Mouse (Mus musculus) common myeloid progenitor, adult 5-6 weeks (primary cell): Measurements from ENCODE around the gene Sostdc1. TPM values are rescaled to one million over a fixed set of nuclear protein-coding genes. Genes with fewer than 3 reads are reported as not detected.
A peak's percentile ranks its signal among the peaks of the same experiment; 100 is the strongest.

ENCODE experiments used
- ATAC-seq: replicated peaks from 2 replicates; pipeline ENCODE4 v1.8.0; 2016; ENCODE audit warnings: low read depth, mild to moderate bottlenecking, moderate TSS enrichment, inconsistent platforms; ENCODE audit not compliant: poor library complexity, severe bottlenecking
- total RNA-seq: library from RNA; stranded (forward); fragments of 200-1000, 187-1606 nt; gene quantifications from 2 replicates; pipeline ENCODE4 v1.2.3, GENCODE M21; 2017

Sostdc1 gene
- total RNA-seq = not detected in 2 replicates

DNA sequence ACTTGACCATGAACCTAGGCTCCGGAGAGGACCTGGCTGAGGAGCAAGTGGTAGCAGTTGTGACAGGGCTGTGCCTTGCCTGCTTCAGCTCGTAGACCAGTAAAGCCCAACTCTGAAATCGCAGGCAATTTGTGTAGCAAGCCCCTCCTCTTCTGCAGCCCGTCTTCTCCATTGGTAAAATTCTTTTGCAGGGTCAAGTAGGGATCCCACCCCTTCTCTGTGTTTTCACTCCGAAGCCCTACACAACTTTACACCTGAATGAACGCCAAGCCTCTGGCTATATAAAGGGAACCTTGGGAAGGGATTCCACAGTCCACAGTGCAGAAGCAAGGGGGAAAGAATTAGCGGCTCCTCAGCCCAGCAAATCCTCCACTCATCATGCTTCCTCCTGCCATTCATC is at the start of gene Sostdc1:
Sostdc1 (plus strand) TSS at position 224 of the 400 bp plus-strand sequence.
- ATAC-seq = no peak

DNA sequence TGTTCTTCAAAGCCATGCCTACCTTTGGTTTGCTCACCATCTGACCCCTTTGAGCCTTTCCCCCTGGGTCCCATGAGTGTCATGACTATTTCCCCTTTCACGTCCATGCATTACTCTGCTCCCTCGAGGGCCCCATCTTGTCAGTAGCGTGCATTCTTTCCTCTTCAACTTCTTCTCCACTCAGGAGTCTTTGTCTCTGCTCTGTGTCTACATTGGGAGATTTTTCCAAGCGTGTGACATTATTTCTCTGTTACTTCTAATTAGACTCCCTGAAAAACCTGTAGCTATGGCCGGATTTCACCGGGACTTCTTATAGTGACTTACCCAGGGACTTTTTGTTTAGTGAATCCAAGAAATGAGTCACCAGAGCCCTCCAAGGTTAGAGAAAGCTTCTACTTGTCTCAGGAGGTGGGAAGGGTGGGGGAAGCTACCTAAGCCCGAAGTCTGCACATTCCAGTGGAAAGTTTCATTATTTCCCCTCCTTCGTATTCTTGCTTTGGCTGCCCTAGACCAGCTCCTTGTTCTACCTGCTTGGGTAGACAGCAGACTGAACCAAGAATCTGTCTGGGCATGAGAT is 46.2 kb upstream of the Sostdc1 start:
- ATAC-seq = no peak

DNA sequence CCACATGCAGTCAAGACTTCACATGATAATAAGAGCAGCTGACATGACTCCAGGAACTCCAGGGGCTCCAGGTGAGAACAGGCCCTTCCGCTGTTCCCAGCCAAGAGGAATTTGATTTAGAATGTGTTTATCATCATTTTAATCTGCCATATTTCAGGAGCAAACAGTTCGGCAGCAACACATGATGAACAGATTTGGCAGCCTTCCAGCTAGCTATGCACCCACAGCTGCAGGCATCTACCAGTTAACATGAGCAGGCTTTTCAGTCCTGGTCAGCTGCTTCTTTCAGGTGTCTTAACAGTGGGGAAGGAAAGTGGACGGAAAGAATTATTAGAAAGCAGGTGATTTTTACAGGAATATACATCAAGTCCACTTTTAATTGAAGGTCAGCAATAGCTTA is 39.1 kb upstream of the Sostdc1 start:
- no peak for ATAC-seq

- ATAC-seq = no peak
Measured at GRCm38 (mm10) chr12:36289634-36290033, 24.3 kb upstream of the Sostdc1 start.

DNA sequence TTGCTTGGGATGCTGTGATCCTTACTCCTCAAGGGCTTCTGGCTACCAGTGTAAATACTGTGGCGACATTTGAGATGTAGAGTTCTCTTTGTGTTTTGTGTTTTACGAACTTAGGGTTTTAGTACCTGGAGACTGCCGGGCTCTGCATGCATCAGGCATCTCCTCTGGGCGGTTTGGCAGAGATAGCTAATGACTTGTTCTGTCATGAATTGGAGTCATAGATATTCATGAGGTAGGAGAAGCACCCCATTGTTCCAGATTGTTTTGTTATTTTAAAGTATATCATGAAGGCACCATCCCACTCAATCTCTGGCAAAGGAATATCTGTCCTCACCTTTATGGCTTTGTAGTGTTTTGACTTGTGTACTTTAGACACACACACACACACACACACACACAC is 23.5 kb upstream of the Sostdc1 start:
- no peak for ATAC-seq

- no peak for ATAC-seq
Measured at GRCm38 (mm10) chr12:36291346-36291745, 22.6 kb upstream of the Sostdc1 start.

- no peak for ATAC-seq
Measured at GRCm38 (mm10) chr12:36302326-36302725, 11.6 kb upstream of the Sostdc1 start.

DNA sequence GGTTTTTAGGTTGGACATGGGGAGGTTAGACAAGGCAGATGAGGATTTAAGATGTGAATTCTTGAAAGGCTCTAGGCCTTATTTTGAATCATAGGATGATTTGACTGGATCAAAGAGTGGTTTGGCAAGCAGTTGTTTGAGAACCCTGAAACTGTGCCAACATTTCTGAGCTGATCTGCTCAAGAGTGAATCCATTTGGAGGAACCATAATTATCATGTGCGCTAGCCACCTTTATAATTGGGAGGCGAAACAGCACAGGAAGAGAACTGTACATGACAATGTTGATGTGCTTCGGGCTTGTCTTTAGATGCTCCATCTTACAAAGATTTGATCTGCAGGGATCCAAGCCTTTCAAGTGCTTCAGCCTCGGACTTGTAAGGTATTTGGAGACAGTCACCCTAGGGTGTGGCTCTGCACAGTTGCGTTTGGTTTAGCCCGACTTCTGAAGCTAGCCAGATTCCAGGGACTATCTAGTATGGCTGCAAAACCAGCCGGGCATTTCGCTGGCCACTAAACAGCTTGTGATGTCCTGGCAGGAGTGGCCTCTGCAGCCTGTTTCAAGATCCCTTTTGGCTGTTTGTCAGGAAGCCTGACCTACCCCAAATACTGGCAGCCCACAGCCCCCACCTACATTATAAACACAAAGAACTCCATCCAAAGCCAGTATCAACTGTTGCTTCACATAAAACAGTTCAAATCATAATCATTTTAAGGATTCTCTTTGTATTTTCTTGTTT is 10.9 kb upstream of the Sostdc1 start:
- ATAC-seq = no peak

DNA sequence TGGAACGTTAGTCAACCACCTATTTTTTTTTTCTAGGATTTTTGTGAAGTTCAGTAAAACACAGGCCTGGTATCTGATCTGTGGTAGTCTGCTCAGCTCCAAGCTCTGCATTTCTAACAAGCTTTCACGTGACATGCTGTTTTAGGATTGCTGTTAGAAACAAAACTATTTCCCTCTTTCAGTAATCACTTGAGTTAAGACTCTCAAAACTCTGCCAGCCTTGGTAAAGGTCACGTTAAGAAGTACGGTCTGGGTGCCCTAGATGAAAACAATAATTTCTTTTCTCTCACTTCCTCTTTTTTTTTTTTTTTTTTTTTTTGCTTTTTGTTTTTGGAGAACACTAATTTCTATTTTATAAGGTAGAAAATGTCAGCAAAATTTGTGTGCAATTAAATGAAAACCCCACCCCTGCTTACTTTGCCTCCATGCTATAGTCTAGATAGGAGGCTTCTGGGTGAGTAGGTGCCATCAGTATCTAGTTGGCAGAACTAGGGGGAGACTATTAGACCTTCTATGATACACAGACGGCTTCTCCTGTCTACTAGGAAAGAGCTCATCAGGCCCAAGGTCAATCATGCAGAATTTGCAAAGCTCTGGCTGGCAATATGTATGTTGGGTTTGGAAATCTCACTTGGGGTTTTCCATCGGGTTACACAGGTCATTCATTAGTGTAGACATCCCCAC is 5.1 kb upstream of the Sostdc1 start:
- peak; percentile 68; the same call in 1 of the 2 replicates for ATAC-seq

GRCm38 (mm10) chr12:36313015-36313414 is 924 bp upstream of the Sostdc1 start:
- ATAC-seq = no peak

DNA sequence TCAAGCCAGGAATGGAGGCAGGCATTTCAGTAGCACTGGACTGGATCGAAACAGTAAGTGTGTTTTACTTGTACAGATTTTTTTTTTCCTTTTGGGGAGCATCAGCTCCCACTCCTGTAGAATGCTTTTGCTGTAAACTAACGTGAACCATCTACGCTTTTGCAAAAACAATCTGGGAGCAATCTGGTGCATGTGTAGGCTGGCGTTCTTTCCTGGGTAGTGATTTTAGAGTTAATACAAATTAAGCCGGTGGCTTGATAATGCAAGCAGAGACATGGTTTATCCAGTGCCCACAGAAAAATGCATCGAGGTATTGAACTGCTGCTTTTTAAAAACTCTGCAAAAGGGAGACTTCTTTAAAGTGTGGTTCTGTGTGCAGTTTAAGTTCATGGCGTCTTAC is 507 bp downstream of the Sostdc1 start:
- no peak for ATAC-seq

DNA sequence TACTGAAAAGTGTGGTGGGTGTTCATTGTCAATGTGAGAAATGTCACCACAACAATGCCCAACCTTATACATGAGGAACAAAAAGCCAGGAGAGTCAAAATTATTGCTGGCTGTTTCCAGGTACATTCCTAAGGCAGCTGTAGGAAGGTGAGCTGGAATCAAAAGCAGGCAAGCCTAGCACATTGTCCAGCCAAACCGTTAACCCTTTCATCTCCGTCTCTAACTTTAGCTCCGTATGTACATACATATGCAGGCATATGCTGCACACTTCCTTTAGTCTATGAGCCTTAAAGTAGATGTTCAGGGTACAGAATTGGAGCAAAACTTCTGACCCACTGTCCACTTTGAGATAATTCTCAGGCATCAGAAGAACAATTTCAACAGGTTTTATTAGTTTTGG is 1.6 kb downstream of the Sostdc1 start:
- no peak for ATAC-seq

DNA sequence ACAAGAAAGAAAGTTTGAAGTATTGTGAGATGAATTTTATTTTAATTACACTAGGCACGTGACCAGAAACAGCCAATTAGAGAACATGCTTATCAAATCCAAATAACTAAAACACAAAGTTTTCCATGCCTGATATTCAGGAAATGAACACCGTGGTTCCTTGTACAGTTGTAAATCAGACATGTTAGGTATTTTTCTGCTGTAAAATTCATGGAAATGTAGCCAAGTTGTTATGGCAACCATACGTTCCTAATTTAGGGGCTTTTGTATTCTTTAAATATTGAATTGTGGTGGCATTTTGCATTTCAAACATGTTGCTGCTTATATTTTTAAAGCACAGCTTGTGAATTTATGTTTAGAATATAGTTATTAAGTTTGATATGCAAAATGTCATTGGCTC is 2.1 kb downstream of the Sostdc1 start:
- no peak for ATAC-seq

GRCm38 (mm10) chr12:36317036-36317819 is 3.3 kb downstream of the Sostdc1 start:
- peak; percentile 96 for ATAC-seq

DNA sequence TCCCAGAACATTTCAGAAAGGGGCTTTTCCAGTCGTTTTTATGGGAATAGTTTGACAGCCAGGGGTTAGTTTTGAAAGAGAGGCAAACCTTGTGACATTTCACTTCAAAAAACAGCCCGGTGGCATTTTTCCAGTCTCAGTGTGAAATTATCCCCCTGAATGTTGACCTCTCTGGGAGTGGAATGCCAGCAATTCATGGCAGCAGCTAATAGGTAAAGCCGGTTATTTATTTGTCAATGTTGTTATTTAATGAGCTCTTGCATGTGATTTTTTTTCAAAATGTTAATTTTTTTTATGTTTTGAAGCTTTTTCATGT is 3.8 kb downstream of the Sostdc1 start:
- no peak for ATAC-seq

- ATAC-seq = peak; percentile 47
Measured at GRCm38 (mm10) chr12:36326101-36326521, 12.2 kb downstream of the Sostdc1 start.

DNA sequence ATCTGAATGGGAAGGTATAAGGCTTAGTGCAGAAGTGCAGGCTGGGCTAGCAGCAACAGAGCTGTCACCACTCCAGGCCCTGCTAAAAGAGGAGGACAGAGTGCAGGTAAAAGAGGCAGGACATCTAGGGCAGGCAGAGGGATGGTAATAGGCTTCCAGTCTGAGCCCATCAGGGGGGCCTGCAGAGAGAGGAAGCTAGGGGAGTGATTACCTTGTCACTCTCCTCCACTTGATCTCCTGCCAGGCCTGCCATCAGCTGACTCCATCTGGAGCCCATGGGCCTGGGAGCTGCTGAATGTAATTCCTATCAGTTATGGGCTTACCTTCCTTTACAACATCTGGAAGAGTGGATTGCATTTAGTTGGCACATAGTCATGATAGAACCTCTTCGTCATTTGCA is 18.7 kb downstream of the Sostdc1 start:
- no peak for ATAC-seq

GRCm38 (mm10) chr12:36333837-36334281 is 19.9 kb downstream of the Sostdc1 start:
- ATAC-seq = no peak

DNA sequence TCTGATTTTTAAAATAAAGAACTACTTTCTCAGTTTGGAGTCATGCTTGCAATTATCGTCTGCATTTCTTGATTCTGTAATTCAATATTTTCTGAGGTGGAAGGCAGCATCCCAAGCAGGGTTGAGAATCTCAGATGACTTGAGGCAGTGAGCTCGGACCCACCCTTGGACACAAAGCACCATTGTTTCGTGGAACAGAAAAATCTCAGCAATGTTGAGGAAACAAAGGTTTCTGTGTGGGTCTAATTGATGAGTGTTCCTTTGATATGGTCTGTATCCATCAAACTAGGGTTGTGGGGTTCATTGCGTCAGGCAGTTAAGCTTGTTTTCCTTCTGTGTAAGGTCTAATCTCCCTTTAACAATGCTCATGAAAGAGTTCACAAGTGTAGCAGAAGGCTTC is 30.2 kb downstream of the Sostdc1 start:
- ATAC-seq = no peak

- no peak for ATAC-seq
Measured at GRCm38 (mm10) chr12:36360064-36360463, 46.1 kb downstream of the Sostdc1 start.

- no peak for ATAC-seq
Measured at GRCm38 (mm10) chr12:36360693-36361092, 46.8 kb downstream of the Sostdc1 start.
